Mouse (Mus musculus) ES-Bruce4 (cell line): ENCODE measurements at regions not wholly inside any gene's neighbourhood (a gene's known extent, or its start where the extent isn't known, plus 50 kb on each side); places are given as distances from the start of the nearest gene placed in this dataset.

Experiments
- CTCF ChIP-seq: IDR thresholded peaks from one replicate; pipeline ENCODE4 v1.8.1; 2011; ENCODE audit warnings: low read depth, low read length
- EP300 ChIP-seq: IDR thresholded peaks from 2 replicates; pipeline ENCODE4 v1.6.1; 2011; ENCODE audit warnings: low read depth, low read length; ENCODE audit not compliant: insufficient read depth
- POLR2A ChIP-seq: IDR thresholded peaks from one replicate; pipeline ENCODE4 v1.8.1; 2011; ENCODE audit warnings: low read length; ENCODE audit not compliant: insufficient read depth

DNA sequence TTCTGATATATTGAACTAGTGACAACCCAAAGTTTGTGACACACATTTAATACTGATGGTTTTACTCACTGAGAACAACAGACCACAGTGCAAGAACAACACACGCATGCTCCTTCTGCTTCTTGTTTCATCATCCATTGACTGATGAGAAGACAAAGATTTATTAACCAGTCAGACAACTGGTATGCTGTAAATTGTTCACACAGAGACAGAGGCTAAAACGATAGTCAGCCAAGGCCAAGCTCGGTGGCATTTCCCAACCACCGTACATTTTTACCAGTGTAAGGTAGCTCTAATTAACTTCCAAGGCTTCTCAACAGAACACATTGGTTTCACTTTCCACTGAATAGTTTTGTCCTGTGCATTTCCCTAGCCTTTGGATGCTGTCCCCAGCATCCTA lies 287.8 kb downstream of the 1700129C05Rik start:
- TF ChIP-seq POLR2A (no peak), CTCF (no peak), EP300 (no peak)
